Mouse (Mus musculus): ENCODE data around the gene Pced1b.

Pced1b gene

DNA sequence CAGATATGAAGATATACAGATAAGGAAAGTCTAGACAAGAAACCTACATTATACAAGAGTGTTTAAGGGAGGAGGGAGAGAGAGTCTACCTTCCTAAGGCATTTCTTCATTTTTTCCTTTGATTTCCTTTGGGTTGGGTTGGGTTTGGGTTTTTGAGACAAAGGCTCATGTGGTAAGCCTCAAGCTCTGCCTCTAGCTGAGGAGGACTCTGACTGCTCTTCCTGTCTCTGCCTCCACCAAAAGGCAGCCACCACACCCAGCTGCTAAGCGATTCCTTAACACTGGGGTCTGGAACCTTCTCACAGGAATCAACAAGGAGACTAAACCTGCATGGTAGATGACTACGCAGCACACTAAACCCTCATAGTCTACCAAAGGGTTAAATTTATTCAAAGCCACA is 143.9 kb downstream of the Pced1b start:
- CTCF ChIA-PET: no interaction called here

DNA sequence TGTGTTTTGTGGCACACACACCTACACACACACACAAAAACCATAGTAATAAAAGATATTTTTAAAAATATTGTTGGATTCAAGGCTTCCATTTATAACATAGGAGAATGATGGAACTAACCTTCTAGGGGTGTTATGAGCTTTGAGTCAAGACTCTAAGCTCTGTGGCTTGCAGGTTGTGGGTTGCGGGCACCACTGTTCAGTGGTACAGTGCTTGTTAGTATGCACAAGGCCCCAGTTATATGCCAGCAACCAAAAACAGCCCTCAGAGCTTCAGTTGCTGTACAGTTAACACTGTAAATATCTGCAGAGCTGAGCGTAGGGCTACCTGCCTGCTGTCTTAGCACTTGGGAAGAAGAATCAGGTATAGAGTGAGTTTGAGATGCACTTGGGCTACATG is 144.5 kb downstream of the Pced1b start:
- CTCF ChIA-PET: interaction anchor here (0.6 kb wide), 1 partner anchor 421 kb away, joined by 4 read pairs; no protein-coding TSS in a partner anchor

DNA sequence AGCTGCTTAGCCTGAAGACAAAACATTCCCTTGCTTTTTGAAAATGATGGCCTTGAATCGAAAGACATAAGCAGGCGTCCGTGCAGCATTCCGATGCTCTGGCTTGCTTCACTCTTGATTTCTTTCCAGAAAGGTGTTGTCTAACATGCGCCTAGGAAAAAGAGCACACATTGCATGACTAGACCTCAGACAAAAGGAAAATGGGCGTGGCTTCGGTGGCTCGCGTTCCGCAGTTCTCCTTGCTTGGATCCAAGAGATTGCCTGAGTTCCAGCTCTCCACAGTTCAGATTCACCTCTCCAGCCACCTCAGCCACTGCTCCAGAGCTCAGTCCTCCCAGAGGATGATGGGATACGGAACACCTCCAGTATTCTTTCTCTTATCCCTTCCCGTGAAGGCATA is 147.7 kb downstream of the Pced1b start:
- CTCF ChIA-PET: interaction anchor here (0.6 kb wide), 1 partner anchor 64 kb away, joined by 3 read pairs; no protein-coding TSS in a partner anchor

DNA sequence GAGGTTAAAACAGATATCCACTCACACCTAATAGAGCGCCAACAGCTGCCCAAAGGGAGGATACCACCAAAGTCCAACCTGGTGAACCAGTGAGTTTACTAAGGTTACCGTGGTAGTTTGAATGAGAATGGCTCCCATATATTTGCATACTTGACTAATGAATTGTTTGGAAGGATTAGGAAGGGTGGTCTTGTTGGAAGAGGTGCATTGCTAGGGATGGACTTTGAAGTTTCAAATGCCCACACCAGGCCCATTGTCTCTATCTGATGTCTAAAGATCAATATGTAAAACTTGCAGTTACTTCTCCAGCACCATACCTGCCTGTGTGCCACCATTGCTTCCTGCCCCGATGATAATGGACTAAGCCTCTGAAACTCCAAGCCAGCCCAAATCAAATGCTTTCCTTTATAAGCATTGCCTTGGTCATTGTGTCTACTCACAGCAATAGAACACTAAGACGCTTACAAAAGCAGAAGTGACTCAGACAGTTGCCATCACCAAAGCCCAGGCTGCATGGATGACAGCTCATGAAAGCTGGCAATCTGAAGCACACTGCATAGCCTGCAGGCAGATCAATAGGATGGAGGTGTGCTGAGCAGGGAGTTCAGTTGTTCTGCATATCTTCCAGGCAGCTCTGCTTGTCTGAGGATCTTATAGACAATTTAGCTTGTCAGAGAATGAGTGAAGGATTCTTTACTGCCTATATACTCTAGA is 149.8 kb downstream of the Pced1b start:
- CTCF ChIA-PET: interaction anchor here (0.5 kb wide), 1 partner anchor 24 kb away, joined by 4 read pairs; no protein-coding TSS in a partner anchor

DNA sequence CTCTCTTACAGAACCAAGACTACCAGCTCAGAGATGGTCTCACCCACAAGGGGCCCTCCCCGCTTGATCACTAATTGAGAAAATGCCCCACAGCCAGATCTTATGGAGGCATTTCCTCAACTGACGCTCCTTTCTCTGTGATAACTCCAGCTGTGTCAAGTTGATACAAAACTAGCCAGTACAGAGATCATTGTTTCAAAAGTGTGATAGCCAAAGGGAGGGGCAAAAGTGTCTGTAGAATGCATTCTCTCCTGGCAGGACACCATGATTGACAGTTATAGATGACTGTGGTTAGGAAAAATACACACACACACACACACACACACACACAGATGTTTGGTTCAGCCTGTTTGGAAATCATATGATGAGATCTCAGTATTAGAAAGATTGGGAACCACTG is 150.9 kb downstream of the Pced1b start:
- CTCF ChIA-PET: interaction anchor here (0.6 kb wide), 1 partner anchor 13 kb away, joined by 11 read pairs; no protein-coding TSS in a partner anchor

DNA sequence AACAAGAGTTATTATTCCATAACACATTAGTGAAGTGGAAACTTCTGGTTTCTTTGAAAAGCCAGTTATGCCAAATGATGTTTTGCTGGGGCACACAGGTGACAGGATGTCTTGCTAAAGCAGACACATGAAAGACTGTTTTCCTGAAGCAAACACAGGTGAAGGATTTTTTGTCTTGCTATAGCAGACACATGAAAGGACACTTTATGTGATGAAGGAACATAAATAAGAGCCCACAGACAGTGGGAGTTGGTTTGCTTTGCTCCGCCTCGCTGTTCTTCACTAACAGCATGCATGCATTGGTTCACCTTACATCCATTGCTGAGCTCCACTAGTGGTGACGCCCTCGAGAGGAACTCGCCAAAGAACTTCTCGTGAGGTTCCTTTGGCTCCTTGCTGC is 154.0 kb downstream of the Pced1b start:
- CTCF ChIA-PET: no interaction called here

DNA sequence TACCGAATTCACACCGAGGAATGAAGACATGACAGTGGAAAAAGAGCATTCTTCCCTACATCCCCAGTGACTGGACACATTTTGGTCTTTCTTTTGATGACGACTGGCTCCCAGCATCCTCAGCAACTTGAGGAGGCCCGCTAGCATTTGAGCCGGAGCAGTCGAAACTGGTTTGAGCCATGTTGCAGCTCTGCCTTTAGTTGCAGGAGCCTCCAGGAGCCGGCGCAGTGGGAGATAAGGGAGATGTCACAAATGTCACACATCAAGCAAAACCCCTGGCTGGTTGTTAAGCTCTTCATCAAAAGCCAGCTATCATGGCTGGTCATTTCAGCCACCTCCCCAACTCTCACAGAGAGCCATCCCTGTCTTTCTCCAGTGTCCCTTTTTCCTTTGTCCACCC is 157.6 kb downstream of the Pced1b start:
- CTCF ChIA-PET: no interaction called here

DNA sequence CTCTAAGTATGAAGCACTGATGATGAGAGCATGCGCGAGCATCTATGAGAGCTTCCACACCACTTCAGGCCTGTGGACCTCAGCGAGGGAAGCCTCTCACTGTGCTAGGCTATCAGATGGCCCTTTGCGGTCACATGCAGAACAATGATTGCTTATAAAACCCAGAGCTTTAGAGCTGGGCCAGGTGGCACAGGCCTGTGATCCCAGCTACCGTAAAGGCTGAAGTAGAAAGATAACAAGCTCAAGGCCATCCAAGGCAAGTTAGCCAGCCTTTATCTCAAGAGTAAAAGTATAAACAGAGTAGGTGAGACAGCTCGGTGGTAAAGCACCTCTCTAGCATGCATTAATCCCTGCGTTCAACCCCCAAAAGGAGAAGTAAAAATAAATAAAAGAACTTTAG is 158.1 kb downstream of the Pced1b start:
- CTCF ChIA-PET: no interaction called here

DNA sequence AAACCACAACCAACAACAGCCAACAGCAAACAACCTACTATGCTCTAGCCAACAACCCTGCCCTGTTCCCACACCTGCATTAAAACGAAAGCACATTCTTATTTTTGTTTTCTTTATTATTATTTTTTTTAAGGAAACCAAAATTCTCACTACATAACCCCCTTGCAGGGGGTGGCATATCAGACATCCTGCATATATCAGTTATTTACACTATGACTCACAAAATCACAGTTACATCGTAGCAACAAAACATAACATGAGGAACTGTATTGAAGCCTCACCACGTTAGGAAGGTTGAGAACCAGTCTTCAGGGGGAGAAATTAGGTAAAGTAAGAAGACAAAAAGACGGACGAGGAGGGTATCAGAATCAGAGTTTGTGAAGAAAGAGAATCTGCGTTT is 159.2 kb downstream of the Pced1b start:
- CTCF ChIA-PET: no interaction called here

DNA sequence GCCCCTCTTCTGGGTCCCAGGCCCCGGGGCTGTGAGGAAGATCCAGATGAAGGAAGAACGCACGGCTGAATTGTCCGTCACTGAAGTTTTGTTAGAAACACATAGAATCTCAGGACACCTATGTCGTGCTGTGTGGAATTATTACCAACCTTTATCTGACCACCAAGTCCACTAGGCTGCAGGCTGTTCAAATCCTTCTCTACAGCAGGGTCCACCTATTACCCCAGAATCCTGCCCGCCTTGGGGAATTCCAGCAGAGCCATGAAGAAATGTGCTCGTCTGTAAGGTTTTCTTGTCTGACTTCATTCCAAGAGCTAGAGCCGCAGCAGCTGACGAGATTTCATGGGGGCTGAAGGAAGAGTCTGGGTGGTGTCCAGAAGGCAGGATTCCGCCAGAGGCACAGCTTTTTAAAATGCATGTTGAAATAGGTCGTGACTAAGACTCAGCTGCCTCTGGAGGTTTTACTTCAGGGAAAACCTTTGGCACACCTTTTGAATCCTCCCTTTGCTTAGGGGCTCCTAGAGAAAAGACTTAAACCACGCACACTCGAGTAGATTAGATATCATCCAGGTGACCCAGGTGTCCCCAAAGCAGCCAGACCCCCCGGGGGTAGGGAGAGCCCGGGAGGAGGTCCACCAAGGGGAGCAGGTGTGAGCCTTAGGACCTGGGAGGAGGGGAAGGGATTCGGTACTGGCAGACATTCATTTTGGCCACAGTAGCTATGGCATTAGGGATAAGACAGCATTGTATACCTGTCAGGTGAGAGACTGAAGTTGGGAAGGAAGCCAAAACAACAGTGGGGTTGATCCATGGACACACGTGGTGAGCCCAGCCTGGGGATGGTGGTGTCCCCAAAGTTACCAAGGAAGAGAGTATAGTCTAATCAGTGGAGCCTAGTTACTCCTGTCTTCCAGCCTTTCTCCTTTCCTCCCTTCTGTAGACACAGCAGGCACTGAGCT is 160.9 kb downstream of the Pced1b start:
- CTCF ChIA-PET: no interaction called here

DNA sequence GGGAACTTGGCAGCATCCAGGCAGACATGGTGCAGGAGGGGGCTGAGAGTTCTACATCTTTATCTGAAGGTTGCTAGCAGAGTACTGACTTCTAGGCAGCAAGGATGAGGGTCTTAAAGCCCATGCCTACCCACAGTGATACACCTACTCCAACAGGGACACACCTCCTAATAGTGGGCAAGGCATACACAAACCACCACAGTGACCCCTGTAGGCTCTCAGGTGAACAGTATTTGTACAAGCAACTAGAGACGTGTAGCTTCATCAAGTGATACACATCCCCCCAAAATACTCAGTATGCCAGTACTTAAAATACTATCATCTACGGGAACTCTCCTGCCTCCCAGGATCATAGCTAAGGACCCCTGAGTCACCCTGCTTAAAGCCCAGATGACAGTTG is 164.2 kb downstream of the Pced1b start:
- CTCF ChIA-PET: no interaction called here

DNA sequence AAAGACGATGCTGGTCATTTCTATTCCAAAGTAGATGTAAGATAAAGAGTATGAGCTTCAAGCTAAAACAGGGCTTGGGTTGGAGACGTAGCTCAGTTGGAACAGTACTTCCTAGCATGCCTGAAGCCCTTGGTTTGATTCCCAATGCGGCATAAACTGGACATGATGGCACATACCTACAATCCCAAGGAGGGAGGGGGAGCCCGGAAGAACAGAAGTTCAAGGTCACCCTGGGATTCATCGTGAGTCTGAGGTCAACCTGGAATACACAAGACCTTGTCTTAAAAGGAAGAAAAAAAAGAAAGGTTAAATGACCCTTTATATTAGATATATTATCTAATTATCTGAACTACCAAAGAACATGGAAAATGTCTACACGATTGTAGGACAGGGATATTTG is 164.8 kb downstream of the Pced1b start:
- CTCF ChIA-PET: no interaction called here

DNA sequence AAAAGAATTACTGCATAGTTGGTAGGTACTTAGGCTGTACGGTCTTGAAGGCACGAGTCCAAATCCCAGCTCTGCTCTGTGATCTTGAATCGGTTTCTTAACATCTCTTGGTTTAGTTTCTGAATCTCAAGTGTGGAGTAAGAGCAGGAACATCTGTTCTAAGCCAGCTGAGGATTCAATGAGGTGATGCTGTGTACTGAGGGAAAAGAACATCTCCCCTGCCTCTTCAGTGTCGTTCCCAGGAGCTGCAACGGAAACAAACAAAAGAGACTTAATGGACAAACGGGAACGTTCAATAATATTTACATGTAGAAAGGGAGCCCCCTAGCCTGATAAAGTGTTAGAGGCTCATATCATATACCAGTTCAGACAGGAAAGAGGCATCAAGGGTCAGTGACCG is 165.4 kb downstream of the Pced1b start:
- CTCF ChIA-PET: no interaction called here

DNA sequence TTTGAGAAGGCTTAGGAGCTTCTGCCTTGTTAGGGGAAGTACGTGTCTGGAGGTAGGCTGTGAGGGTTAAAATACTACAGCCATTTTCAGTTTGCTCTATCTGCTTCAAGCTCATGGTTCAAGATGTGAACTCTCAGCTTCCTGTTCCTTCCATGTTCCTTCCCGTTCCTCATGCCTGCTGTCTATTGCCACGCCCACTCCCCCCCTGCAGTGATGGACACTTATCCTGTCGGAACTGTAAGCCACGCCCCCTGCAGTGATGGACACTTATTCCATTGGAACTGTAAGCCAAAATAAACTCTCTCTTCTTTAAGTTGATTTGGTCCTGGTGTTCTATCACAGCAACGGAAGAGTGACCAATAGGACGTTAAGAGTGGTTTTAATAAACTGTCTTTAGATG is 166.0 kb downstream of the Pced1b start:
- CTCF ChIA-PET: no interaction called here

DNA sequence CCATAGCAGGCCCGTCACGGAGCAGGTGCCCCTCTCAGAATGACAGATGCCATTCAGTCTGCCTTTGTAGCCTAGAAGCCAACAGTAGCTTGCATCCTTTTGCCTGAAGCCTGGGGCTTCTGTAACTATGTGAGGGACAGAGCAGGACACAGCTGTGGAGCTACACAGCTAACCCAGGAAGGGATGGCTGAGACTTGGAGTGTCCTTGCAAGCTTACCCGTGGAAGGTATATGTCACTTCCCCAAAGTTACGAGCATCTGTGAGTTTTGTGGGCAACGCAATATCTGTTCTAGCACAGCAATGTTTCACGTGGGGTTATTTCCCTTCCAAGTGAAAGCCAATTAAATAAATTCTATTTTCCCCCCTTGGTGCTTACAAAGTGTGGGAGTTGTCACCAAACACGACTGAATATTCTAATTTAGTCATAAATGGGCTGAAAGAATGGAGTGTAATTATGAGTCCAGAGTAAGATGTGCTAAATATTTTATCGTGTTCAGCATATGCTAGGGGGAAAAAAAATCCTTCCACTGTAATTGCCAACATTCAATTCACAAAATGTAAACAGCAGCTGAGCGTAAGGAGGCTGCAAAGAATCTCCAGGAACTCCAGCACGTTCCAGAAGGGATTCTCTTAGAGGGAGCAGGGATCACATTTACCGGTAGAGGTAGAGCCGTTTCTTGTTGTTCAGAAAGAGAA is 168.0 kb downstream of the Pced1b start:
- CTCF ChIA-PET: interaction anchor here (0.6 kb wide), 1 partner anchor 71 kb away, joined by 3 read pairs; no protein-coding TSS in a partner anchor

DNA sequence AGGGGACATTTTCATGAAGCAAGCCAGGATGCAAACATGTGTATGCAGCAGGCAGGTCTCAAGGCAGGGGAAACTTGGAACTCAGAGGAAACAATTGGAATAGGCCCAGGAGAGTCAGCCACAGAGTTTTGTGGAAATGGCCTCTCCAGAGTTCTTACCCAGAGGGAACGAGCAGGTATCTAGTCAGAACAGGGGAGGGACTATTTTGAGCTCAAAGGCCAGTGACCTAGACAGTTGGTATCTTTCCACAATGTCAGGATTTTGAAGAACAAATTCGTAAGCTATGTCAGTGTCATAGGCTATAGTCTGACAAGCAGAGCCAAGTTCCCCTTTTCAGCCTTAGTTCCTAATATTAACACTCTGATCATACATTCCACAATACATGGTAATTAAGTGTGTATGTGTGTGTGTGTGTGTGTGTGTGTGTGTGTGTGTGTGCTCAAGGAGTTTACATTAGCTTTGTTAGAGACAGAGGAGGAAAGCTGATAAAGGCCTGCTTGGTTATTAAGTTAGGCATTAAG is 168.6 kb downstream of the Pced1b start:
- CTCF ChIA-PET: interaction anchor here (0.6 kb wide), 1 partner anchor 72 kb away, joined by 3 read pairs; no protein-coding TSS in a partner anchor

DNA sequence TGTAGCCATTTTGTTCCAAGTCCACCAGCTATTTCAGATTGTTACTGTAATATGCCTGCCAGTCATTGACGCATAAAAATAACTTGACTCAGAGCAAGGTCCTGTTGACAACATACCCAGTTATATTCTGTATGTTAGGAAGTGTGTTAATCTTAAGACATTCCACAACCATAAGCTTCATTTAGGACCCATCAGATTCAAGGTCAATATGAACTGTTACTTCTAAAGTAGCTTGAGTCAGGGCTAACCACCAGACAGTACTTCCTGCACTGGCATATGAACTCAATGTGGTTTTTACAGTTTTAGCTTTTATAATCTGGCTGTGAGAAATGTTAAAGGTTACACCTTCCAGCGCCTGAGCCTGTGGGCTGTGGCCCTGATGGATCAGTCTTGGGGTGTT is 173.4 kb downstream of the Pced1b start:
- CTCF ChIA-PET: interaction anchor here (0.6 kb wide), 1 partner anchor 17 kb away, joined by 3 read pairs; no protein-coding TSS in a partner anchor

DNA sequence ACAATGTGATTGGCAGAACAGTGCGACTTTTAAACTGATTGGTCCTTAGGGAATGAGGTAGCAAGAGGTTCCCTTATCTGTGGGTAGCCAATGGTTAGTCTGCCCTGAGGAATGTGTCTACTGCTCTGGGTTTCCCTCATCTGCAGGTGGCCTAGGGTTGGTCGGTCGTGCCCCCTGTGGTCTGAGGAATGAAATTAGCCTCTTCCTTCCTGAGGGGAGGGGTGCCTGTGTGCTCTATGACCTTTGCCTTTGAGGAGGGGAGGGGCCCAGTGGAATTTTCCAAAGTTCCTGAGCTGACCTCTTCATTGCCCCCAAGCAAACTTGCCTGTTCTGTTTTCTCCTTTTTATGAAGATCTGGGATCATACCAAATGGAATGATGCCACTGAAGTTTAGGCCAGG is 174.6 kb downstream of the Pced1b start:
- CTCF ChIA-PET: no interaction called here

DNA sequence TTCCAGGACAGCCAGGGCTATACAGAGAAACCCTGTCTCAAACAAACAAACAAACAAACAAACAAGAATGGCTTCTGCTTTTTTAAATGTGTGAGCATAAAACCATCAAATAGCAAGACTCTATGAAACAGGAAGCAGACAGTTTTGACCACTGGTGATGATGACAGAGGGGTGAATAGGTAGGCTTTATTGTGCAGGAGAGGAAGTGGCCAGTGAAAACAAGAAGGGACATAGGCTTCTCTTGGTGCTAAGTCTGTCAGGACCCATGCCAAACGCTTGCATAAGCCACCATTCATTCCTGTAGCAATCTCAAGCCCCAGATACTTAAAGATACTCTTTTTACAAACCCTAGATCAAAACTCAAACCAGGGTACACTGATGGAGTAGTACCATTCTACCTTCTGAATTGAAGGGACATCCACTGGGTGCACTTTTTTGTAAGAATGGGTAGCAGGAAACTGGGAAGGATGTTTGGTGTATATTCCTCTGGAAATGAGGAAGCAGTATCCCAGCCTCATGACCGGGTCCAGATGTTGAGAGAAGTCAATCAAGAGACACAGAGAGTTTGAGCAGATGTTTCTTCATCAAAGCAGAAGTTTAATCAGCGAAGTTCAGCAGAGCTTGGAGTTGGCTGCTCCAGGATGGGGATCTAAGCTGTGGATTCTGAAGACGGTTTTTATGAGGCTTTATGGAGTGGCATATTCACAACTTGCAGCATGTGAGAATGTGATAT is 175.5 kb downstream of the Pced1b start:
- CTCF ChIA-PET: no interaction called here

DNA sequence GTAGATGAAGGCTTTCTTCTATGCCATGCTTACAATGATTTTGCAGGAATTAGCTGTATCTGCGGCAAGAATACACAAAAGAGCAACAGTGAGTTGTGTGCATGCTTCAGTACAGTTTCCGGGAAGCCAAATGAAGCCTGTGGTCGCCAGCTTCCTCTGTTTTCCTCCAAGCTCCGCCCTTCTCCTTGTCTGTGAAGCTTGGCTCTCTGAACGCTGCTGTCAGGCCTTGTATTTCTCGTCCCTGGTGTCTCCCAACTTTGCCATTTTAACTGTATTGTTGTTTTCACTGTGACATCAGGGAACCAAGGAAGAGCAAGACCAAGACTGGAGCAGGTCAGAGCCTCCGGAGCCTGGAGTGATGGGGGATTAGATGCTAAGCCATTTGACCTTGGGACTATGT is 177.5 kb downstream of the Pced1b start:
- CTCF ChIA-PET: no interaction called here

DNA sequence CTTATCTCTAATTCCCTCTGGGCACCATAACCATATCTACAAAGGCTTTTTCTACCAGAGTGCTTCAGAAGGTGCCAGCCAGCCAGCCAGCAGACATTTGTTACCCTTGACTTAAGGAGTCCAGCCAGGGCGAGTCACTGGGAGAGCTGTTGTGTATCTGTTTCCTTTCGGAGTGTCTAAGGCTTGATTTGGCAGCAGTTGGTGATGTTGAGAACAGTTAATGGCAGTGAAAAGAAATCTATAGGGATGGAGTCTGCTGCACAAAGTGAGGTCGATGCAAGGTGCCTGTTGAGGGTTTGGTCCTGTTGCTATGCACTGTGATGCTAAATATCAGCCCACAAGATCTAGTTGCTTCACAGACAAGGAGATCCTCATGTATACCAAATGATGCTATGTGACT is 178.1 kb downstream of the Pced1b start:
- CTCF ChIA-PET: no interaction called here

Data from spleen, embryonic (tissue).